Mouse (Mus musculus) adrenal gland, adult (tissue): ENCODE results near the gene Trir.

Experiments used
- DNase-seq, 2 experiments: peaks; one replicate each; pipeline ENCODE4 v3.0.0; 2022 to 2023; ENCODE audit warnings: low spot score in 1 of 2; ENCODE audit not compliant: inconsistent age in 2 of 2

Gene Trir

GRCm38 (mm10) chr8:85035728-85036310 lies 9.2 kb downstream of the Trir start:
- DNase-seq, result peak; percentile 45 to 82

DNA sequence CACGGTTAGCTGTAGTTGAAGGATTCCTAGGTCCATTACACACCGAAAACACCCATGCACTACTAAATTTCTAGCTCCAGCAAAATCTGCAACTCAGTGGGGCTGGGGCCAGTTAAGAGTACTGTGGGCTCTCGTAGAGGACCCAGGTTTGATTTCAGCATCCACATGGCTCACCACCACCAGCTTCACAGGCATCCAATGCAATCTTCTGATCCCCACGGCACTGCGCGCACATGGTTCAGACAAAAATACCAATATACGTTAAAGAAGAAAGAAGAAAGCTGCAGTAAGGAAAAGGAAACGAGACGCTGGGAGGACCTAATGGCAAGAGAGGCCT lies 9.7 kb downstream of the Trir start:
- no peak for DNase-seq

DNA sequence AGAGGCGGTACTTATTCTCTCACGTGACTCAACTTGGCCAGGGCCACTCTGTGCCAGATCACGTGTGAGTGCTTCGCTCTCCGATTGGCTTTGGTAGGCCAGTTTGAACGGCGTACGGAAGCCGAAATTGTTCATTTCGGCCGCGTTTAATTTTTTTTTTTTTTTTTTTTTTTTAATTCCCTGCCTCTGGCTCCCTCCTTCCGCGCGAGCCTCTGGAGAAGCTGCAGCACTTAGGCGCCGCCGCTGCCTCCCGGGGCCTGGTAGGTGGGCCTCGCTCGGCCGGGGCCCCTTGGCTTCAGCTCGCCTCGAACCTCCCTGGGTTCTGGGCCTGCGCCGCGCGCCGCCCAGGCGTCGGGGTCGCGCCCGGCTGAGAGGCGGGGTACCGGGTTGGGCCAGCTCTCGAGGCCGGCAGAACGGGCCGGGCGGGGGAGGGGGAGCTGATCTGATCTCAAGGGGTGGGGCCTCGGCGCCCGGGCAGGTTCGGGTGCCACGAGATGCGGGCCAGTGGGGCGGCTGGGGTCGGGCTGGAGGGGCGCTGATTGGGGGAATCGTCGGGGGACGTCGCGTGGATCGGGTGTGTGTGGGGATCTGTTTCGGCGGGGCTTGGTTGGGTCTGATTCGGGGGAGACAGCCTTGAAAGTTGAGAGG lies 10.2 kb downstream of the Trir start, which contains the start of gene Tnpo2:
Gene Tnpo2 (plus strand): TSS at position 198 of the 648 bp plus-strand sequence.
- peak; percentile 92 to 98 for DNase-seq

- no peak for DNase-seq
Measured at GRCm38 (mm10) chr8:85037366-85037680, 10.7 kb downstream of the Trir start.

DNA sequence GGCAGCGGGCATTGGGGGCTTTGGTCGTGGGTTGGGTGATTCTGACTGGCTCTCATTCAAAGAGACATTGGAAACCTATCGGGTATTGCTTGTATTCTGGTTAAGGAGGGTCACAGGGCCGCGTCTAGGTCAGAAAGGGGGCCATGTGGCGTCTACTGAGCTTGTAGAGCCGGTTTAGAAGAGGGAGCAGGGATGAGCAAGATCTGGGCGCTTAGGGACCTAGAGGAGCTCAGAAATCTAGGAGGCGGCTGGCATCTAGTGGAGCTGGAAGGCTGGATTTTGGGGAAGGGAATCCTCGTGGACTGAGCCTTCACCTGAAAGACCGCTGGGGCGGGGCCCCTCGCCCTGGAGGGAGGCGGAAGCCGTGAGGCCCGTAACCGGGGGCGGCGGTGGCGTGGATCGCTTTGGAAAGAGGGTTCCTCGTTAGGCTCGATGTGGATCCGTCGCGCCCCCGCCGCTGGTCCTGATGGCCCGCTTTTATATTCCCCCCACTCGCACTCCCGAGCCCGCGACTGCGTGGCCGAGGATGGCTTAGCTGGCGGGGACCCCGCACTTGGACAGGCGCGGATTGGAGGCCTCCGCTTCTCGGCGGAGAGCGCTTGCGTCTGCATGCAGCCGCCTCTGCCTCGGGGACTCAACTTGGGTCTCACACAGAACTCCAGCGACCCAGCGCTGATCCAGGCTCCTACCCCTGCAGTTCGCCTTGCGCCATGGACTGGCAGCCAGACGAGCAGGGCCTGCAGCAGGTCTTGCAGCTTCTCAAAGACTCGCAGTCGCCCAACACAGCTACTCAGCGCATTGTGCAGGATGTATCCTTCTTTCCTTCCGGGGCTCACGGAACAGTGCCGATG lies 11.3 kb downstream of the Trir start:
- peak; percentile 63 to 88 for DNase-seq

- DNase-seq, result no peak
Measured at GRCm38 (mm10) chr8:85043619-85044018, 17.0 kb downstream of the Trir start.

DNA sequence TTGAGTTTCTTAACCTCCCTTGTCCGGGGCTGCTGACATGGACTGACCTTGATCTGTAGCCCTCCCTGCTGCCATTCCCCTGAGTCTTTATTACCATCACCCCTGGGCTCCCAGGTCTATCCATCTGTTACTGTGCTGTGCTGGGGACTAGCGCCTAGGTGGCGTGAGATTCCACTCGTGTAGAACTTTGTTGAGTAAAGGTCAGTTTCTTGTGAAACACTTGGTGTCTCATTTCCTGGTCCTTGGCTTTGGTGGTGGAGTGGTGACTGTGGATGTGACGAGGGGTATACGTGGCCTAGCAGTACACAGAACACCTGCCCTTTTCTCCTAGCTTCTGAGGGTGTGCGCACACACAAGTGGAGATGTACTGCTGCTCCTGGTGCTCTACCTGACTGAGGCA lies 30.7 kb downstream of the Trir start:
- DNase-seq, result peak in 1 of 2 experiments; percentile 71

DNA sequence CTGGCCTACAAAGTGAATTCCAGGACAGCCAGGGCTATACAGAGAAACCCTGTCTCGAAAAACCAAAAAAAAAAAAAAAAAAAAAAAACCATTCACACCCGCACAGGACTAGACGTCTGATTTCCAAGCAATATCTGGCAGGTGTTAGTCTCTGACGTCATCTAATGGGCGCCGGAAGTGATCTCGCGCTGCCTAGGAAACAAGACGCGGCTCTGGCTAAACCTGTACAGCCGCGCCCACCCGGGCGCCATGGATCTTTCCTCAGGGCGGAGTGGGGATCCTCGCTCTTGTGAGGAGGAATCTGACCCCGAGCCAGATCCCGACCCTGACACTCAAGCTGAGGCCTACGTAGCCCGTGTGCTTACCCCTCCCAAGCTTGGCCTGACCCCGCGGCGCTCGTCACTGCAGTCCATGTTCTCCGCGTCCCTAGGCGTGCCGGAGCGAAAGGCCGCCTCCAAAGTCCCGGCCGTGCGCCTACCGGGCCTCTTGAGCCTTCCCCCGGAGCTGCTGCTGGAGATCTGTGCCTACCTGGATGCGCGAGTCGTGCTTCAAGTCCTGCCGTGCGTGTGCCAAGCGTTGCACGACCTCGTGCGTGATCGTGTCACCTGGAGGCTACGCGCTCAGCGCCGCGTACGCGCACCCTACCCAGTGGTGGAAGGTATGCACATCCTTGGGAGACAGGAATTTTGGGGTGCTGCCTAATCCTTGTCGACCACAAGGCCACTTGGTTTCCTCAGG lies 33.4 kb downstream of the Trir start, which contains the start of gene Fbxw9:
Gene Fbxw9 (plus strand): TSS at position 177 of the 738 bp plus-strand sequence.
- peak; percentile 89 to 96 for DNase-seq

GRCm38 (mm10) chr8:85062603-85063002 lies 36.0 kb downstream of the Trir start:
- DNase-seq, result no peak

- DNase-seq, result no peak
Measured at GRCm38 (mm10) chr8:85065213-85065612, 38.6 kb downstream of the Trir start.

- DNase-seq, result no peak
Measured at GRCm38 (mm10) chr8:85067155-85067554, 40.5 kb downstream of the Trir start.

DNA sequence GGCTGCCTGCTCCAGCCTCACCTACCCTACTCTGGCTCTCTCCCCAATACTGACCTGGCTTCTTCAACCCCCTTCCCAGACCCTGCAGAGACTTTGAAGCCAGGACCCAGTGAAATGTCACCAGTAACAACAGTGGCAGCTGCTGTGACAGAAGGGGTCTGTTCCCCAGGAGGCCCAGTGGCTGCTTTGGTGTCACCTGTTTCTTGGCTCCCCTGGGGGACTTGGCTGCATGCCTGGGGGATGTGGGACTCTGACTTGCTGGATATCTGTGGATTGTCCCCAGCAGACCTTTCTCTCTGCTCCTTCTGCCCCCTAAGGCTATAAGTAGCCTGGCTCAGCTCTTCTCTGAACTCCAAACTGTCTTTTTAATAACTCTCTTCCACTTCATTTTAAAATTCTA lies 41.4 kb downstream of the Trir start, which contains the start of gene Gm5741:
Gene Gm5741 (minus strand): TSS at position 1 of the 400 bp plus-strand sequence.
- DNase-seq, result no peak

- DNase-seq, result peak in 1 of 2 experiments; percentile 71
Measured at GRCm38 (mm10) chr8:85071041-85071440, 44.4 kb downstream of the Trir start.

GRCm38 (mm10) chr8:85071514-85072281 lies 45.1 kb downstream of the Trir start, which contains the start of gene Dhps:
Dhps (plus strand) TSS chr8:85071757.
- DNase-seq, result peak; percentile 93 to 96

GRCm38 (mm10) chr8:85072364-85072929 lies 45.8 kb downstream of the Trir start:
- no peak for DNase-seq

DNA sequence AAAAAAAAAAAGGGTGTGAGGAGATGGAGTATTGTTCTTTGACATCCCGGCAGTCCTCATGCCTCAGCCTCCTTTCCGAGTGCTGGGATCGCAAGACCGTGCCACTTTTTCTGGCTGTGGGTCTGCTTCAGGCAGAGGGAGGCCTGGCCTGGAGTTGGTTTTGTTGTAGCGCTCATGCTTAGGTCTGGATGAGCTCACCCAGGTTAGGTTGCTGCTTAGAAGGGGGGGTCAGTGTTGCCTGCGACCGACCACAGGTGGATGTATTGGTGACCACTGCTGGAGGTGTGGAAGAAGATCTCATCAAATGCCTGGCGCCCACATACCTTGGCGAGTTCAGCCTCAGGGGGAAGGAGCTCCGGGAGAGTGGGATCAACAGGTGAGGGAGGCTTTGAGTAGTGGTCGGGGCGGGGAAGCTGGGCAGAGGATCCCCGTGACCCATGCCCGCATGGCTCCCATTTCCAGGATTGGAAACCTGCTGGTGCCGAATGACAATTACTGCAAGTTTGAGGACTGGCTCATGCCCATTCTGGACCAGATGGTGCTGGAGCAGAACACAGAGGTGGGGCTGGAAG lies 46.5 kb downstream of the Trir start:
- no peak for DNase-seq

- no peak for DNase-seq
Measured at GRCm38 (mm10) chr8:85074167-85074566, 47.5 kb downstream of the Trir start.

GRCm38 (mm10) chr8:85074617-85075016 lies 48.0 kb downstream of the Trir start:
- DNase-seq, result no peak

DNA sequence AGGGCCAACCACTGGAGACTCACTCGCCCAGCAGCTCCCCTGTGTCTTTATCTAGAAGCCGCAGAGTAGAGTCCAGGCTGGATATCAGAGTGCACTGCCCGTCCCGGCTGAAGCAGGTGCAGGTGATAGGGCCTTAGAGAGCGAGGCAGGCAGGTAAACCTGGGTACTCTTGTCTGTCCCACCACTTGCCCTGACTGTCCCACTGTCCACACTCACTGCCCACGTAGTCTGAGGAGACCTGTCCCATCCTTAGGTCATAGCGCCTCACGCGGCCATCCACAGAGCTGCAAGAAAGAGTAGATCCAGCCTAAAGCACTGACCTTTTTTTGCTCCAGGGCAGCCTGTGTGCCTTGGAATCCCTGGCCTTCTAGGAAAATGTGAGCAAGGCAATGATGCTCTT lies 49.4 kb downstream of the Trir start:
- DNase-seq, result peak; percentile 55 to 72

- DNase-seq, result peak; percentile 80 to 92
Measured at GRCm38 (mm10) chr8:85076993-85077392, 50.4 kb downstream of the Trir start.
